Mouse (Mus musculus) neural tube, embryonic 11.5 days (tissue): Measurements from ENCODE around the gene Fyb. TPM values are rescaled to one million over a fixed set of nuclear protein-coding genes. Genes with fewer than 3 reads are reported as not detected.

Experiments used
- ATAC-seq: fragments of 200-750 bp; cut with Nextera tagmentation; 2 replicates; pipeline ENCODE4 v1.8.0; 2017; ENCODE audit warnings: moderate number of reproducible peaks, mild to moderate bottlenecking, moderate TSS enrichment, moderate library complexity; ENCODE audit not compliant: insufficient read depth, low FRiP score, low TSS enrichment
- DNase-seq: peaks from one replicate; pipeline ENCODE4 v3.0.0-alpha.2; 2015; ENCODE audit warnings: low spot score
- H3K27ac ChIP-seq: fragments of 300-500 bp; sonication (generic); 2 replicates; pipeline ENCODE4 v1.5.1; 2014; ENCODE audit warnings: low read depth, mild to moderate bottlenecking, low read length
- H3K27me3 ChIP-seq: fragments of 300-500 bp; sonication (generic); 2 replicates; pipeline ENCODE4 v1.6.1; 2014; ENCODE audit warnings: mild to moderate bottlenecking, low read length, mixed read lengths; ENCODE audit not compliant: control insufficient read depth, insufficient read depth
- H3K36me3 ChIP-seq: fragments of 300-500 bp; sonication (generic); 2 replicates; pipeline ENCODE4 v1.6.1; 2014; ENCODE audit warnings: mild to moderate bottlenecking, low read length, moderate library complexity, mixed read lengths; ENCODE audit not compliant: control insufficient read depth, insufficient read depth
- H3K4me1 ChIP-seq: fragments of 300-500 bp; sonication (generic); 2 replicates; pipeline ENCODE4 v1.6.1; 2014; ENCODE audit warnings: low read length, mixed read lengths; ENCODE audit not compliant: control insufficient read depth, insufficient read depth
- H3K4me2 ChIP-seq: fragments of 300-500 bp; sonication (generic); 2 replicates; pipeline ENCODE4 v1.6.1; 2014; ENCODE audit warnings: low read depth, mild to moderate bottlenecking, moderate library complexity
- H3K4me3 ChIP-seq: fragments of 300-500 bp; sonication (generic); 2 replicates; pipeline ENCODE4 v1.5.1; 2014; ENCODE audit warnings: low read depth, low read length
- H3K9ac ChIP-seq: fragments of 300-500 bp; sonication (generic); 2 replicates; pipeline ENCODE4 v1.6.1; 2014; ENCODE audit warnings: mild to moderate bottlenecking, low read length
- H3K9me3 ChIP-seq: fragments of 300-500 bp; sonication (generic); 2 replicates; pipeline ENCODE4 v1.6.1; 2016; ENCODE audit warnings: low read length; ENCODE audit not compliant: control insufficient read depth
- WGBS: fragments of 180-500 bp; shearing (Covaris S2); extraction: QIAGEN DNeasy Blood & Tissue Kit; methylation state at CpG from one replicate; pipeline ENCODE4 v1.1.7; 2014; 5-methylcytosine and 5-hydroxymethylcytosine counted together
- polyA plus RNA-seq: library from polyadenylated mRNA; unstranded; fragments of >200 nt; fragmentation: Nextera tagmentation; extraction: Ambion mirVana; gene quantifications from 2 replicates; pipeline ENCODE4 v1.2.1, GENCODE M21; 2014

Fyb gene
- polyA plus RNA-seq, 1 experiment from 2014 or later, result 2.8 TPM

- Histone ChIP-seq H3K4me3 (no peak overlapping the region), H3K9ac (no peak overlapping the region), H3K9me3 (no peaks in the 10 kb centered on the region), H3K27ac (no peak overlapping the region), H3K4me1 (no peaks in the 10 kb centered on the region), H3K27me3 (no peaks in the 10 kb centered on the region), H3K4me2 (no peak overlapping the region), H3K36me3 (no peaks in the 10 kb centered on the region)
- WGBS, result 77% methylated on average over 3 of the region's 3 CpGs
- no peak for ATAC-seq
- DNase-seq, result no peak
These were observed 76.0 kb downstream of the Fyb start for GRCm38 (mm10) chr15:6598626-6599025.

GRCm38 (mm10) chr15:6600314-6600713 lies 77.7 kb downstream of the Fyb start:
- ATAC-seq (no peak), DNase-seq (no peak)
- no peak overlapping the region for H3K9ac ChIP-seq
- H3K4me3 ChIP-seq, result no peak overlapping the region
- no peaks in the 10 kb centered on the region for H3K27me3 ChIP-seq
- H3K4me2 ChIP-seq, result no peak overlapping the region
- H3K36me3 ChIP-seq, result no peaks in the 10 kb centered on the region
- H3K27ac ChIP-seq, result no peak overlapping the region
- no peaks in the 10 kb centered on the region for H3K4me1 ChIP-seq
- H3K9me3 ChIP-seq, result no peaks in the 10 kb centered on the region
- WGBS, result 76% methylated on average over 1 of the region's 1 CpGs

- no peak for ATAC-seq
- Histone ChIP-seq H3K27me3 (no peaks in the 10 kb centered on the region), H3K36me3 (no peaks in the 10 kb centered on the region), H3K4me1 (no peaks in the 10 kb centered on the region), H3K9ac (no peak overlapping the region), H3K9me3 (no peaks in the 10 kb centered on the region), H3K4me3 (no peak overlapping the region), H3K27ac (no peak overlapping the region), H3K4me2 (no peak overlapping the region)
- 87% methylated on average over 6 of the region's 6 CpGs for WGBS
- DNase-seq, result no peak
These were observed 78.7 kb downstream of the Fyb start for GRCm38 (mm10) chr15:6601330-6601729.

GRCm38 (mm10) chr15:6602003-6602402 lies 79.3 kb downstream of the Fyb start:
- Histone ChIP-seq H3K4me1 (no peaks in the 10 kb centered on the region), H3K9ac (no peak overlapping the region), H3K9me3 (no peaks in the 10 kb centered on the region), H3K4me2 (no peak overlapping the region), H3K36me3 (no peaks in the 10 kb centered on the region), H3K27ac (no peak overlapping the region), H3K27me3 (no peaks in the 10 kb centered on the region), H3K4me3 (no peak overlapping the region)
- DNase-seq, result no peak
- no peak for ATAC-seq
- 92% methylated on average over 4 of the region's 4 CpGs for WGBS

- 87% methylated on average over 5 of the region's 5 CpGs for WGBS
- H3K9me3 ChIP-seq, result no peaks in the 10 kb centered on the region
- ATAC-seq, result no peak
These were observed 88.0 kb downstream of the Fyb start for GRCm38 (mm10) chr15:6610703-6611102.

GRCm38 (mm10) chr15:6612835-6613234 lies 90.2 kb downstream of the Fyb start:
- no peak overlapping the region for H3K4me2 ChIP-seq
- no peaks in the 10 kb centered on the region for H3K36me3 ChIP-seq
- 85% methylated on average over 3 of the region's 3 CpGs for WGBS

More at GRCm38 (mm10) chr15:6610703-6611102, 88.0 kb downstream of the Fyb start:
- Histone ChIP-seq H3K36me3 (no peaks in the 10 kb centered on the region), H3K27me3 (no peaks in the 10 kb centered on the region), H3K4me2 (no peak overlapping the region), H3K9ac (no peak overlapping the region), H3K4me1 (no peaks in the 10 kb centered on the region), H3K4me3 (no peak overlapping the region), H3K27ac (no peak overlapping the region)
- DNase-seq, result no peak

GRCm38 (mm10) chr15:6616382-6617149 lies 93.9 kb downstream of the Fyb start:
- 82% methylated on average over 5 of the region's 5 CpGs for WGBS
- Histone ChIP-seq H3K4me1 (no peaks in the 10 kb centered on the region), H3K27ac (no peak overlapping the region), H3K4me3 (no peak overlapping the region), H3K27me3 (no peaks in the 10 kb centered on the region), H3K36me3 (no peaks in the 10 kb centered on the region), H3K4me2 (no peak overlapping the region), H3K9ac (no peak overlapping the region), H3K9me3 (no peaks in the 10 kb centered on the region)
- ATAC-seq (no peak), DNase-seq (no peak)

More at GRCm38 (mm10) chr15:6612835-6613234, 90.2 kb downstream of the Fyb start:
- DNase-seq (no peak), ATAC-seq (no peak)
- H3K27me3 ChIP-seq, result no peaks in the 10 kb centered on the region
- H3K27ac ChIP-seq, result no peak overlapping the region
- H3K4me3 ChIP-seq, result no peak overlapping the region
- H3K9me3 ChIP-seq, result no peaks in the 10 kb centered on the region
- H3K4me1 ChIP-seq, result no peaks in the 10 kb centered on the region
- H3K9ac ChIP-seq, result no peak overlapping the region

GRCm38 (mm10) chr15:6619558-6620316 lies 97.1 kb downstream of the Fyb start:
- DNase-seq, result no peak
- 85% methylated on average over 12 of the region's 12 CpGs for WGBS

GRCm38 (mm10) chr15:6622512-6622911 lies 99.9 kb downstream of the Fyb start:
- Histone ChIP-seq H3K27ac (no peak overlapping the region), H3K9ac (no peak overlapping the region), H3K36me3 (no peaks in the 10 kb centered on the region), H3K9me3 (no peaks in the 10 kb centered on the region), H3K27me3 (no peaks in the 10 kb centered on the region), H3K4me2 (no peak overlapping the region), H3K4me1 (no peaks in the 10 kb centered on the region), H3K4me3 (no peak overlapping the region)
- 7% methylated on average over 5 of the region's 5 CpGs for WGBS
- DNase-seq (peak; percentile 79), ATAC-seq (no peak; the same call in 1 of the 2 replicates)

More at GRCm38 (mm10) chr15:6619558-6620316, 97.1 kb downstream of the Fyb start:
- Histone ChIP-seq H3K9me3 (no peaks in the 10 kb centered on the region), H3K9ac (no peak overlapping the region), H3K4me3 (no peak overlapping the region), H3K4me1 (no peaks in the 10 kb centered on the region), H3K27ac (no peak overlapping the region), H3K4me2 (no peak overlapping the region), H3K27me3 (no peaks in the 10 kb centered on the region), H3K36me3 (no peaks in the 10 kb centered on the region)
- ATAC-seq, result no peak
